Mouse (Mus musculus): Measurements from ENCODE around the gene Higd1c. TPM values are rescaled to one million over a fixed set of nuclear protein-coding genes. Genes with fewer than 3 reads are reported as not detected.
"Not testable (repeated sequence)": the region's sequence is repeated elsewhere in the genome, so short reads cannot be mapped to it uniquely, and the experiment has no call there.

Gene Higd1c
- not detected in 2 replicates for total RNA-seq (2015)
- total RNA-seq (2017): not detected in 2 replicates

- ATAC-seq (ENCODE audit: poor library complexity, severe bottlenecking): no peak
Observed at GRCm38 (mm10) chr15:100364242-100364641, at the start of gene Higd1c. TSS of gene Higd1c (plus strand) at chr15:100364542.

- not testable (repeated sequence) for ATAC-seq (ENCODE audit: poor library complexity, severe bottlenecking)
Observed at GRCm38 (mm10) chr15:100318014-100318671, 46.2 kb upstream of the Higd1c start.

GRCm38 (mm10) chr15:100319884-100320283, 44.5 kb upstream of the Higd1c start:
- ATAC-seq (ENCODE audit: poor library complexity, severe bottlenecking): no peak

- ATAC-seq (ENCODE audit: poor library complexity, severe bottlenecking): no peak
Observed at GRCm38 (mm10) chr15:100320295-100320905, 43.9 kb upstream of the Higd1c start.

GRCm38 (mm10) chr15:100321134-100321533, 43.2 kb upstream of the Higd1c start:
- ATAC-seq (ENCODE audit: poor library complexity, severe bottlenecking): no peak

- ATAC-seq (ENCODE audit: poor library complexity, severe bottlenecking): peak; percentile 69
Observed at GRCm38 (mm10) chr15:100324021-100324591, 40.2 kb upstream of the Higd1c start.

- no peak for ATAC-seq (ENCODE audit: poor library complexity, severe bottlenecking)
Observed at GRCm38 (mm10) chr15:100325235-100325634, 39.1 kb upstream of the Higd1c start.

GRCm38 (mm10) chr15:100328089-100328488, 36.3 kb upstream of the Higd1c start:
- ATAC-seq (ENCODE audit: poor library complexity, severe bottlenecking): not testable (repeated sequence)

GRCm38 (mm10) chr15:100329336-100329735, 35.0 kb upstream of the Higd1c start:
- ATAC-seq (ENCODE audit: poor library complexity, severe bottlenecking): not testable (repeated sequence)

GRCm38 (mm10) chr15:100330739-100331138, 33.6 kb upstream of the Higd1c start:
- ATAC-seq (ENCODE audit: poor library complexity, severe bottlenecking): no peak

GRCm38 (mm10) chr15:100332077-100332961, 32.0 kb upstream of the Higd1c start:
- ATAC-seq (ENCODE audit: poor library complexity, severe bottlenecking): peak; percentile 75

- ATAC-seq (ENCODE audit: poor library complexity, severe bottlenecking): no peak
Observed at GRCm38 (mm10) chr15:100334629-100335028, 29.7 kb upstream of the Higd1c start, which contains the start of gene Mettl7a3. TSS of gene Mettl7a3 (plus strand) at chr15:100334929.

- ATAC-seq (ENCODE audit: poor library complexity, severe bottlenecking): not testable (repeated sequence)
Observed at GRCm38 (mm10) chr15:100337328-100337727, 27.0 kb upstream of the Higd1c start.

- ATAC-seq (ENCODE audit: poor library complexity, severe bottlenecking): peak; percentile 59; the same call in 1 of the 2 replicates
Observed at GRCm38 (mm10) chr15:100337847-100338246, 26.5 kb upstream of the Higd1c start.

GRCm38 (mm10) chr15:100341314-100341980, 22.9 kb upstream of the Higd1c start:
- ATAC-seq (ENCODE audit: poor library complexity, severe bottlenecking): not testable (repeated sequence)

- ATAC-seq (ENCODE audit: poor library complexity, severe bottlenecking): no peak
Observed at GRCm38 (mm10) chr15:100345484-100345883, 18.9 kb upstream of the Higd1c start.

GRCm38 (mm10) chr15:100346761-100347160, 17.6 kb upstream of the Higd1c start:
- no peak for ATAC-seq (ENCODE audit: poor library complexity, severe bottlenecking)

- no peak for ATAC-seq (ENCODE audit: poor library complexity, severe bottlenecking)
Observed at GRCm38 (mm10) chr15:100349496-100349895, 14.8 kb upstream of the Higd1c start.

GRCm38 (mm10) chr15:100351501-100352060, 12.8 kb upstream of the Higd1c start:
- no peak for ATAC-seq (ENCODE audit: poor library complexity, severe bottlenecking)

- ATAC-seq (ENCODE audit: poor library complexity, severe bottlenecking): no peak
Observed at GRCm38 (mm10) chr15:100352711-100353250, 11.6 kb upstream of the Higd1c start, which contains the start of the genes Methig1 and Mettl7a2. TSS of gene Methig1 (plus strand) at chr15:100353149. TSS of gene Mettl7a2 (plus strand) at chr15:100353200.
